Mouse (Mus musculus) cerebellum, postnatal 25 days (tissue): ENCODE measurements around the gene Nup85.
A peak's percentile ranks its signal among the peaks of the same experiment; 100 is the strongest.

ENCODE experiments used
- DNase-seq, 2 experiments: peaks; one replicate each; pipeline ENCODE4 v3.0.0; 2021; ENCODE audit warnings: mixed read lengths in 2 of 2

Gene Nup85

GRCm38 (mm10) chr11:115584376-115585073 is 20.3 kb downstream of the Nup85 start:
- no peak for DNase-seq

- no peak for DNase-seq
Observed at GRCm38 (mm10) chr11:115585573-115586100, 21.4 kb downstream of the Nup85 start.

- no peak for DNase-seq
Observed at GRCm38 (mm10) chr11:115586403-115586802, 22.2 kb downstream of the Nup85 start.

GRCm38 (mm10) chr11:115587984-115588383 is 23.8 kb downstream of the Nup85 start:
- no peak for DNase-seq

- DNase-seq = no peak
Observed at GRCm38 (mm10) chr11:115590526-115591075, 26.4 kb downstream of the Nup85 start.

GRCm38 (mm10) chr11:115595209-115595608 is 31.0 kb downstream of the Nup85 start:
- no peak for DNase-seq

GRCm38 (mm10) chr11:115598309-115598708 is 34.1 kb downstream of the Nup85 start:
- no peak for DNase-seq

GRCm38 (mm10) chr11:115599722-115600121 is 35.5 kb downstream of the Nup85 start:
- no peak for DNase-seq

- no peak for DNase-seq
Observed at GRCm38 (mm10) chr11:115600743-115601142, 36.5 kb downstream of the Nup85 start.

- DNase-seq = no peak
Observed at GRCm38 (mm10) chr11:115601174-115601573, 36.9 kb downstream of the Nup85 start.

GRCm38 (mm10) chr11:115603128-115603475 is 38.9 kb downstream of the Nup85 start:
- no peak for DNase-seq

GRCm38 (mm10) chr11:115603476-115604303 is 39.5 kb downstream of the Nup85 start, which contains the start of the genes Mrps7 and Gga3:
Gene Mrps7 (plus strand): TSS chr11:115603925.
Gene Gga3 (minus strand): TSS chr11:115604051.
- DNase-seq = peak; percentile 94 to 95

- no peak for DNase-seq
Observed at GRCm38 (mm10) chr11:115604304-115604696, 40.1 kb downstream of the Nup85 start.

- DNase-seq = no peak
Observed at GRCm38 (mm10) chr11:115606733-115607132, 42.5 kb downstream of the Nup85 start.

- peak in 1 of 2 experiments; percentile 37 for DNase-seq
Observed at GRCm38 (mm10) chr11:115608421-115609399, 44.5 kb downstream of the Nup85 start.

- no peak for DNase-seq
Observed at GRCm38 (mm10) chr11:115609576-115609975, 45.3 kb downstream of the Nup85 start.

GRCm38 (mm10) chr11:115611173-115611572 is 46.9 kb downstream of the Nup85 start:
- DNase-seq = no peak

GRCm38 (mm10) chr11:115612059-115612409 is 47.8 kb downstream of the Nup85 start:
- DNase-seq = peak; percentile 79 to 87

GRCm38 (mm10) chr11:115612410-115613137 is 48.3 kb downstream of the Nup85 start, which contains the start of gene Mif4gd:
Gene Mif4gd (minus strand): TSS chr11:115612969.
- DNase-seq = peak; percentile 93

- no peak for DNase-seq
Observed at GRCm38 (mm10) chr11:115613138-115613945, 49.1 kb downstream of the Nup85 start.
